Mouse (Mus musculus) layer of hippocampus, postnatal 25 days (tissue): Measurements from ENCODE around the gene Evl. TPM values are rescaled to one million over a fixed set of nuclear protein-coding genes. Genes with fewer than 3 reads are reported as not detected.

Experiments used
- DNase-seq, 2 experiments: peaks; one replicate each; pipeline ENCODE4 v3.0.0; 2022; ENCODE audit warnings: mixed read lengths in 2 of 2, low spot score in 1 of 2; ENCODE audit errors: extremely low spot score in 1 of 2
- microRNA-seq, 2 experiments: library from miRNA; unstranded; fragments of <30 nt; microRNA quantifications; one replicate each; pipeline ENCODE4 v1.2.0; 2021
- total RNA-seq, 2 experiments: library from RNA; stranded (reverse); gene quantifications; 2 replicates each; pipeline ENCODE4 v1.2.3; 2021

Evl gene
- total RNA-seq, 2 experiments from 2014 or later = 201 to 204 TPM

DNA sequence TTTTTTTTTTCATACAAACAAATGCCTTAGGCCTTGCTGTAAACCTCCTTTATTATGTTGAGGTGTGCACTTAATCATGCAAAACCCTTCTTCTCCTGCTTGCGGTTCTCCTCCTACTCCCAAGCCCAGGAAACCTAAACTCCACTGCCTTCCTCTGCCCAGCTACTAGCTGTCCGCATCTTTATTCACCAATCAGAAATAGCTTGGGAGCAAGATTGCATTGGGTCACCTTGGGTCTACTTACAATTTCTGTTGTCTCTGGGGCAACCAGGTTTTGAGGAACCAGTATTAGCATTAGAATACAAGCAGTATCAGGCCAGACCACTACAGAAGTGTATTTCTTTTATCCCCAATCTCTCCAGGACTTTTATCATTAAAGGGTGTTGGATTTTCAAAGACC is 179.9 kb downstream of the Evl start:
- no peak for DNase-seq

- DNase-seq = no peak
Observed at GRCm38 (mm10) chr12:108737838-108738237, 183.3 kb downstream of the Evl start.

Small RNA genes lying within 50 kb of the gene (microRNA-seq; reads per million reads assigned to microRNA genes)
- gene Gm23872 = 0 reads per million in 2 experiments
- gene Mir342 = 3,957 to 5,395 reads per million in 2 experiments

Other genes starting within 250 kb of the Evl start
- 1 to 10 TPM; 5.0 to 5.1 TPM for gene Hhipl1, start 248.4 kb upstream of the Evl start, total RNA-seq
- gene Cyp46a1, start 220.3 kb upstream of the Evl start, total RNA-seq = 100 to 1,000 TPM; 172 to 174 TPM
- 10 to 100 TPM; 48.3 to 49.7 TPM for gene Eml1, start 183.8 kb upstream of the Evl start, total RNA-seq
- 1 to 10 TPM; 3.6 to 3.8 TPM for gene Degs2, start 147.6 kb downstream of the Evl start, total RNA-seq
- 10 to 100 TPM; 48.9 to 51.6 TPM for gene Yy1, start 238.3 kb downstream of the Evl start, total RNA-seq